Mouse (Mus musculus) forebrain, postnatal 0 days (tissue): Measurements from ENCODE around the gene Grid2. TPM values are rescaled to one million over a fixed set of nuclear protein-coding genes. Genes with fewer than 3 reads are reported as not detected.

Source experiments
- ATAC-seq: fragments of 200-750 bp; cut with Nextera tagmentation; 2 replicates; pipeline ENCODE4 v1.8.0; 2017; ENCODE audit warnings: mild to moderate bottlenecking, moderate library complexity
- DNase-seq: peaks from one replicate; pipeline ENCODE4 v3.0.0-alpha.2; 2015
- H3K27ac ChIP-seq: fragments of 300-500 bp; sonication (generic); 2 replicates; pipeline ENCODE4 v1.5.1; 2014; ENCODE audit warnings: low read depth, mild to moderate bottlenecking, antibody characterized with exemption, low read length, moderate library complexity, mixed read lengths
- H3K27me3 ChIP-seq: fragments of 300-500 bp; sonication (generic); 2 replicates; pipeline ENCODE4 v1.6.1; 2014; ENCODE audit warnings: mild to moderate bottlenecking, low read length, mixed read lengths; ENCODE audit not compliant: insufficient read depth
- H3K36me3 ChIP-seq: fragments of 300-500 bp; sonication (generic); 2 replicates; pipeline ENCODE4 v1.6.1; 2014; ENCODE audit warnings: mild to moderate bottlenecking, moderate library complexity; ENCODE audit not compliant: insufficient read depth
- H3K4me1 ChIP-seq: fragments of 300-500 bp; sonication (generic); 2 replicates; pipeline ENCODE4 v1.6.1; 2014; ENCODE audit warnings: antibody characterized with exemption; ENCODE audit not compliant: insufficient read depth
- H3K4me2 ChIP-seq: fragments of 300-500 bp; sonication (generic); 2 replicates; pipeline ENCODE4 v1.6.1; 2014; ENCODE audit warnings: low read depth, mild to moderate bottlenecking, moderate library complexity
- H3K4me3 ChIP-seq: fragments of 300-500 bp; sonication (generic); 2 replicates; pipeline ENCODE4 v1.5.1; 2014; ENCODE audit warnings: low read depth, low read length, mixed read lengths
- H3K9ac ChIP-seq: fragments of 300-500 bp; sonication (generic); 2 replicates; pipeline ENCODE4 v1.6.1; 2014; ENCODE audit warnings: mild to moderate bottlenecking
- H3K9me3 ChIP-seq: fragments of 300-500 bp; sonication (generic); 2 replicates; pipeline ENCODE4 v1.6.1; 2016; ENCODE audit warnings: low read length
- CTCF ChIP-seq: sonication (generic); IDR thresholded peaks from 2 replicates; pipeline ENCODE4 v1.5.1; 2016; ENCODE audit warnings: antibody characterized with exemption, control low read depth, low read depth
- WGBS: fragments of 180-500 bp; shearing (Covaris S2); extraction: QIAGEN DNeasy Blood & Tissue Kit; methylation state at CpG from one replicate; pipeline ENCODE4 v1.1.7; 2014; 5-methylcytosine and 5-hydroxymethylcytosine counted together
- polyA plus RNA-seq: library from polyadenylated mRNA; unstranded; fragments of >200 nt; fragmentation: Nextera tagmentation; extraction: Ambion mirVana; gene quantifications from 2 replicates; pipeline ENCODE4 v1.2.1, GENCODE M21; 2015
- total RNA-seq: library from RNA; depleted of rRNA; stranded (reverse); fragments of >200 nt; gene quantifications from 2 replicates; pipeline ENCODE4 v1.2.3, GENCODE M21; 2014

Grid2 gene
- total and polyA plus RNA-seq, 2 experiments from 2014 or later: 6.2 to 28.9 TPM

DNA sequence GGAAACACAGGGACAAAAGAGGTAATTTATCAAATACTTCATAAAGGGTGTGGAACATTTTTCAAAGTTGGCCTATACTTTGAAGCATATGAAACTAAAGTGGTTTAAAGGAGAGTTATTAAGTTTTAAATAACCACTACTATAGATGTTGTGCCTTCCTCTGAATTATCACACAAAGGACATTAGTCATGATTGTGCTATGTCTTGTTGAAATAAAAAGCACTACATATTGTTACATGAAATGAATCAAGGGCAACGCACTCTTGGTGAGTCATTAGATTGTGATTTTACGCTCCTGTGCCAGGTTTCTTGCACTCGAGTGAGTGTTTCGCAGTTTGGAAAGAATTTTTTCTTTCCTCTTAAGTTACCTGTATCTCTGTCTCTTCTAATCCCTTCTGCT, 335.0 kb downstream of the Grid2 start:
- Histone ChIP-seq H3K4me3 (no peak overlapping the region), H3K36me3 (no peaks in the 10 kb centered on the region), H3K9me3 (no peaks in the 10 kb centered on the region), H3K27ac (no peak overlapping the region), H3K4me2 (no peak overlapping the region), H3K27me3 (no peaks in the 10 kb centered on the region), H3K9ac (no peak overlapping the region), H3K4me1 (no peaks in the 10 kb centered on the region)
- 86% methylated on average over 4 of the region's 4 CpGs for WGBS
- no peak for TF ChIP-seq CTCF
- ATAC-seq (no peak), DNase-seq (no peak)

DNA sequence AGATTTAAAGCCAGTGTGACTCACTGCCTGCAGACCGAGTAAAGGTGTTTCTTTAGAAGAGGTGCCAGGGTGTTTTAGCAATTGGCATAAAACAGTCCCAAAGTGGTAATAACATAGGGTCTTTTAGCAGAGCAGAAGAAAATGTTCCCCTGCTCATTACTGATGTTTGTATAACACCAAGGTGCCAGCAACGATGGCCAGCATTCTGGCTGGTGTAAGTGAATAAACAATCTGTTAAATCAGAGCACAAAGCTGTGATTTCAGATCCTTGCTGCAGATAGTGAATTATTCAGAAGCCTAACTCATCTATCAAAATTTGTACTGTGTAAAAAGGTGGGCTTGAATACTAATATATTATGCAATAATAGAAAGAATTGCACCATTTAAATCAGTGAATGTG, 353.9 kb downstream of the Grid2 start:
- H3K4me1 ChIP-seq: no peaks in the 10 kb centered on the region
- ATAC-seq (no peak), DNase-seq (peak; percentile 13)
- H3K4me2 ChIP-seq: no peak overlapping the region
- H3K36me3 ChIP-seq: no peaks in the 10 kb centered on the region
- no peak overlapping the region for H3K9ac ChIP-seq
- no peak for TF ChIP-seq CTCF
- H3K9me3 ChIP-seq: no peaks in the 10 kb centered on the region
- H3K27ac ChIP-seq: no peak overlapping the region
- no peaks in the 10 kb centered on the region for H3K27me3 ChIP-seq
- H3K4me3 ChIP-seq: no peak overlapping the region
- WGBS: 24% methylated on average over 2 of the region's 2 CpGs

GRCm38 (mm10) chr6:63635970-63636369, 380.3 kb downstream of the Grid2 start:
- ATAC-seq (no peak), DNase-seq (no peak)
- H3K4me2 ChIP-seq: no peak overlapping the region
- H3K36me3 ChIP-seq: no peaks in the 10 kb centered on the region
- TF ChIP-seq CTCF: no peak
- no peak overlapping the region for H3K27ac ChIP-seq
- H3K9ac ChIP-seq: no peak overlapping the region
- H3K27me3 ChIP-seq: no peaks in the 10 kb centered on the region
- no peaks in the 10 kb centered on the region for H3K4me1 ChIP-seq
- H3K9me3 ChIP-seq: no peaks in the 10 kb centered on the region
- 91% methylated on average over 3 of the region's 3 CpGs for WGBS
- no peak overlapping the region for H3K4me3 ChIP-seq

- Histone ChIP-seq H3K36me3 (no peaks in the 10 kb centered on the region), H3K27me3 (no peaks in the 10 kb centered on the region), H3K9ac (no peak overlapping the region), H3K4me1 (no peaks in the 10 kb centered on the region), H3K4me2 (no peak overlapping the region), H3K4me3 (no peak overlapping the region), H3K27ac (no peak overlapping the region), H3K9me3 (no peaks in the 10 kb centered on the region)
- WGBS: 45% methylated on average over 3 of the region's 3 CpGs
- DNase-seq (no peak), ATAC-seq (peak; percentile 69; the same call in 1 of the 2 replicates)
- TF ChIP-seq CTCF: no peak
These were observed 403.7 kb downstream of the Grid2 start for GRCm38 (mm10) chr6:63659423-63659822.

DNA sequence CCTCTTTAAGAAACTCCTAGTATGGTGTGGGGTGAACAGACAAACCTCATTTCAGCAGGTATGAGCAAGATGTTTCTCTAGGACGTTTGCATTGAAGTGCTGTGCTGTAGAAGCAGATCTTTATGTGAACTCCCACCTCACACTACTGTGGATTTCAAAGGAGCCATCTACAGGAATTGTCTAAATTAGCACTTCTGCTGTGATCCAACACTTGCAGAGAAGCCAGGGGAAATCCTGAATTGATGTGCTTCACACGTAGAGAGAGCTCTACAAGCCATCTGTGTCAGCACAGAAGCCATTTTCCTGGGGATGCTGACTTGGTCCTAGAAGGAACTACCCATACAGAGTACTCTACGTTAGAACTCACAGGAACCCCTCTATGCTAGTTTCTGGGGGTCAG, 430.0 kb downstream of the Grid2 start:
- ATAC-seq (no peak; the same call in 1 of the 2 replicates), DNase-seq (no peak)
- WGBS: 58% methylated on average over 3 of the region's 3 CpGs
- Histone ChIP-seq H3K27me3 (no peaks in the 10 kb centered on the region), H3K27ac (no peak overlapping the region), H3K9me3 (no peaks in the 10 kb centered on the region), H3K4me1 (no peaks in the 10 kb centered on the region), H3K36me3 (no peaks in the 10 kb centered on the region), H3K4me3 (no peak overlapping the region), H3K9ac (no peak overlapping the region), H3K4me2 (no peak overlapping the region)
- TF ChIP-seq CTCF: no peak

- whole genome bisulfite sequencing: 82% methylated on average over 1 of the region's 1 CpGs
- Histone ChIP-seq H3K9ac (no peak overlapping the region), H3K27me3 (no peaks in the 10 kb centered on the region), H3K4me3 (no peak overlapping the region), H3K27ac (no peak overlapping the region), H3K4me1 (no peaks in the 10 kb centered on the region), H3K36me3 (no peaks in the 10 kb centered on the region), H3K9me3 (no peaks in the 10 kb centered on the region), H3K4me2 (no peak overlapping the region)
- DNase-seq (no peak), ATAC-seq (no peak)
- no peak for TF ChIP-seq CTCF
These were observed 446.0 kb downstream of the Grid2 start for GRCm38 (mm10) chr6:63701684-63702083.

- no peak overlapping the region for H3K4me3 ChIP-seq
- 0 out of 2 replicates have a peak, but pooled peaks cover 5% of the 10 kb centered on the region for H3K4me1 ChIP-seq
- H3K9ac ChIP-seq: no peak overlapping the region
- DNase-seq (no peak), ATAC-seq (no peak)
- TF ChIP-seq CTCF: no peak
- H3K27me3 ChIP-seq: no peaks in the 10 kb centered on the region
- no peak overlapping the region for H3K27ac ChIP-seq
- no peaks in the 10 kb centered on the region for H3K9me3 ChIP-seq
- no peaks in the 10 kb centered on the region for H3K36me3 ChIP-seq
- 19% methylated on average over 2 of the region's 2 CpGs for WGBS
- no peak overlapping the region for H3K4me2 ChIP-seq
These were observed 478.1 kb downstream of the Grid2 start for GRCm38 (mm10) chr6:63733740-63734139.

GRCm38 (mm10) chr6:63762535-63762934, 506.9 kb downstream of the Grid2 start:
- WGBS: 65% methylated on average over 2 of the region's 2 CpGs
- DNase-seq (no peak), ATAC-seq (no peak)
- Histone ChIP-seq H3K4me1 (no peaks in the 10 kb centered on the region), H3K27ac (no peak overlapping the region), H3K4me3 (no peak overlapping the region), H3K9me3 (no peaks in the 10 kb centered on the region), H3K36me3 (no peaks in the 10 kb centered on the region), H3K9ac (no peak overlapping the region), H3K4me2 (no peak overlapping the region), H3K27me3 (no peaks in the 10 kb centered on the region)
- TF ChIP-seq CTCF: no peak
